Mouse (Mus musculus): Measurements from ENCODE around the gene Gstm3. TPM values are rescaled to one million over a fixed set of nuclear protein-coding genes. Genes with fewer than 3 reads are reported as not detected.

Gstm3 gene
- polyA plus RNA-seq, 1 experiment, result not detected

DNA sequence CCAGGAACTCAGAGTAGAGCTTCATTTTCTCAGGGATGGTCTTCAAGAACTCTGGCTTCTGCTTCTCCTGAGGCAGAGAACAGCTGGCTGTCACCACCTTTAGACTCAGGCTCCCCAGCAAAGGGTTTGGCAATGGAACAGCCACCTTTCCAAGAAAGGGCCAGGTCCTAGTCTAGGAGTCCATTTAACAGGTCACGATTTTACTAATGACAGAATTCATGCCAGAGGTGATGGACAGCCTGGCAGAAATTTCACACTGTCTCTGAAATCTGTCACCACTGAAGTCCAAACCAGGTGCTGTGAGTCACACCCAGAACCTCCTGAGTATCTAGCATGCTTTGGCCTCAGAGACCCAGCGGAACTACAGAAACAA lies 45.9 kb upstream of the Gstm3 start:
- no peaks in the 10 kb centered on the region for H3K36me3 ChIP-seq (ENCODE audit: control insufficient read depth, insufficient read depth)
- no peak overlapping the region for H3ac ChIP-seq (ENCODE audit: control insufficient read depth, insufficient read length)
- no peak overlapping the region for H3K4me2 ChIP-seq (ENCODE audit: low read depth)
- no peak for TF ChIP-seq MYOG (IDR thresholded peaks at IDR 0.05; ENCODE audit: control insufficient read depth in 1 of 3, insufficient read depth in 1 of 3, insufficient read length in 2 of 3, low read depth in 2 of 3)
- no peak for TF ChIP-seq POLR2A (IDR thresholded peaks at IDR 0.05; ENCODE audit: insufficient read length, low read depth)
- no peak for TF ChIP-seq TCF12 (IDR thresholded peaks at IDR 0.05; ENCODE audit: insufficient read depth, poor library complexity, severe bottlenecking)
- TF ChIP-seq CEBPB (IDR thresholded peaks at IDR 0.05; ENCODE audit: insufficient read depth, poor library complexity, severe bottlenecking), result no peak
- H3K27me3 ChIP-seq (ENCODE audit: control insufficient read depth, insufficient read depth, insufficient read length), result no peaks in the 10 kb centered on the region
- H3K79me2 ChIP-seq (ENCODE audit: control insufficient read depth, insufficient read depth), result no peaks in the 10 kb centered on the region
- H3K4me3 ChIP-seq, result no peak overlapping the region

- Histone ChIP-seq H3K27me3 (ENCODE audit: control insufficient read depth, insufficient read depth, insufficient read length) (no peaks in the 10 kb centered on the region), H3K4me2 (ENCODE audit: low read depth) (no peak overlapping the region), H3K79me2 (ENCODE audit: control insufficient read depth, insufficient read depth) (no peaks in the 10 kb centered on the region), H3K36me3 (ENCODE audit: control insufficient read depth, insufficient read depth) (no peaks in the 10 kb centered on the region), H3K4me3 (no peak overlapping the region), H3ac (ENCODE audit: control insufficient read depth, insufficient read length) (no peak overlapping the region)
- no peak for TF ChIP-seq MAX (IDR thresholded peaks at IDR 0.05; ENCODE audit: low read depth)
- no peak for TF ChIP-seq TCF12 (IDR thresholded peaks at IDR 0.05; ENCODE audit: insufficient read depth, poor library complexity, severe bottlenecking)
- no peak for TF ChIP-seq POLR2AphosphoS2 (IDR thresholded peaks at IDR 0.05; ENCODE audit: insufficient read length, low read depth)
- TF ChIP-seq TCF3 (IDR thresholded peaks at IDR 0.05; ENCODE audit: insufficient read length, low read depth), result no peak
- no peak for TF ChIP-seq MYOG (IDR thresholded peaks at IDR 0.05; ENCODE audit: control insufficient read depth in 1 of 3, insufficient read depth in 1 of 3, insufficient read length in 2 of 3, low read depth in 2 of 3)
- no peak for TF ChIP-seq CEBPB (IDR thresholded peaks at IDR 0.05; ENCODE audit: insufficient read depth, poor library complexity, severe bottlenecking)
- no peak for TF ChIP-seq REST (IDR thresholded peaks at IDR 0.05; ENCODE audit: insufficient read depth, insufficient read length)
- TF ChIP-seq POLR2A (IDR thresholded peaks at IDR 0.05; ENCODE audit: insufficient read length, low read depth), result no peak
These were observed 45.3 kb upstream of the Gstm3 start for GRCm38 (mm10) chr3:108014098-108014973.

GRCm38 (mm10) chr3:108013331-108013871 lies 44.3 kb upstream of the Gstm3 start:
- TF ChIP-seq USF1 (IDR thresholded peaks at IDR 0.05; ENCODE audit: low read depth) (no peak), TCF3 (IDR thresholded peaks at IDR 0.05; ENCODE audit: insufficient read length, low read depth) (no peak), CEBPB (IDR thresholded peaks at IDR 0.05; ENCODE audit: insufficient read depth, poor library complexity, severe bottlenecking) (no peak), E2F4 (IDR thresholded peaks at IDR 0.05; ENCODE audit: insufficient read depth) (no peak), MYOG (IDR thresholded peaks at IDR 0.05; ENCODE audit: control insufficient read depth in 1 of 3, insufficient read depth in 1 of 3, insufficient read length in 2 of 3, low read depth in 2 of 3) (no peak), SRF (IDR thresholded peaks at IDR 0.05; ENCODE audit: control insufficient read depth, insufficient read length, low read depth) (no peak), POLR2AphosphoS2 (IDR thresholded peaks at IDR 0.05; ENCODE audit: insufficient read length, low read depth) (no peak), MYOD1 (IDR thresholded peaks at IDR 0.05; ENCODE audit: control insufficient read depth in 1 of 3, insufficient read length in 2 of 3, low read depth in 2 of 3) (no peak), POLR2A (IDR thresholded peaks at IDR 0.05; ENCODE audit: insufficient read length, low read depth) (no peak), REST (IDR thresholded peaks at IDR 0.05; ENCODE audit: insufficient read depth, insufficient read length) (no peak)
- Histone ChIP-seq H3K4me2 (ENCODE audit: low read depth) (peak overlapping the region; percentile 64), H3K4me3 (no peak overlapping the region), H3K36me3 (ENCODE audit: control insufficient read depth, insufficient read depth) (no peaks in the 10 kb centered on the region), H3ac (ENCODE audit: control insufficient read depth, insufficient read length) (no peak overlapping the region), H3K27me3 (ENCODE audit: control insufficient read depth, insufficient read depth, insufficient read length) (no peaks in the 10 kb centered on the region), H3K79me2 (ENCODE audit: control insufficient read depth, insufficient read depth) (no peaks in the 10 kb centered on the region)

DNA sequence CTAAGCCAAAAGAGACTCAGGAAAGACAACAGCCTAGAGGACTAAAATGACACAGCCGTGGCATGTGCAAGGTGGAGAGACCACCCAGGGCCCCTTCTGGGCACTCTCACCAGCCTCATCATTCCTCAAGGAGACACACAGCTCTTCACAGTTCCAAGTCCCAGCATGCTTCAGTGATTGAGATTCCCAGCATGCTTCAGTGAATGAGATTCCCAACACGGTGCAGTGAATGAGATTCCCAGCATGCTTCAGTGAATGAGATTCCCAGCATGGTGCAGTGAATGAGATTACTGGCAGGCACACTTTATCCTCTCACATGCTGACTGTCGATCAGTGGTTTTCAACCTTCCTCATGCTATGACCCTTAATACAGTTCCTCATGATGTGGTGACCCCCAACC lies 42.5 kb upstream of the Gstm3 start:
- Histone ChIP-seq H3K4me3 (no peak overlapping the region), H3K27me3 (ENCODE audit: control insufficient read depth, insufficient read depth, insufficient read length) (no peaks in the 10 kb centered on the region), H3ac (ENCODE audit: control insufficient read depth, insufficient read length) (no peak overlapping the region), H3K4me2 (ENCODE audit: low read depth) (no peak overlapping the region), H3K79me2 (ENCODE audit: control insufficient read depth, insufficient read depth) (no peaks in the 10 kb centered on the region), H3K36me3 (ENCODE audit: control insufficient read depth, insufficient read depth) (no peaks in the 10 kb centered on the region)
- no peak for TF ChIP-seq MYOG (IDR thresholded peaks at IDR 0.05; ENCODE audit: control insufficient read depth in 1 of 3, insufficient read depth in 1 of 3, insufficient read length in 2 of 3, low read depth in 2 of 3)
- TF ChIP-seq SRF (IDR thresholded peaks at IDR 0.05; ENCODE audit: control insufficient read depth, insufficient read length, low read depth), result no peak
- no peak for TF ChIP-seq TCF3 (IDR thresholded peaks at IDR 0.05; ENCODE audit: insufficient read length, low read depth)
- TF ChIP-seq E2F4 (IDR thresholded peaks at IDR 0.05; ENCODE audit: insufficient read depth), result no peak
- no peak for TF ChIP-seq USF1 (IDR thresholded peaks at IDR 0.05; ENCODE audit: low read depth)
- no peak for TF ChIP-seq POLR2AphosphoS2 (IDR thresholded peaks at IDR 0.05; ENCODE audit: insufficient read length, low read depth)
- TF ChIP-seq CEBPB (IDR thresholded peaks at IDR 0.05; ENCODE audit: insufficient read depth, poor library complexity, severe bottlenecking), result no peak
- no peak for TF ChIP-seq MYOD1 (IDR thresholded peaks at IDR 0.05; ENCODE audit: control insufficient read depth in 1 of 3, insufficient read length in 2 of 3, low read depth in 2 of 3)
- no peak for TF ChIP-seq REST (IDR thresholded peaks at IDR 0.05; ENCODE audit: insufficient read depth, insufficient read length)
- TF ChIP-seq POLR2A (IDR thresholded peaks at IDR 0.05; ENCODE audit: insufficient read length, low read depth), result no peak
- TF ChIP-seq TCF12 (IDR thresholded peaks at IDR 0.05; ENCODE audit: insufficient read depth, poor library complexity, severe bottlenecking), result no peak
- no peak for TF ChIP-seq MAX (IDR thresholded peaks at IDR 0.05; ENCODE audit: low read depth)

All from myocyte (in vitro differentiated cells).